Mouse (Mus musculus) CH12.LX (cell line): ENCODE measurements around the gene Kir3dl1. TPM values are rescaled to one million over a fixed set of nuclear protein-coding genes. Genes with fewer than 3 reads are reported as not detected.
"Not testable (repeated sequence)": the region's sequence is repeated elsewhere in the genome, so short reads cannot be mapped to it uniquely, and the experiment has no call there.

Experiments used
- DNase-seq: peaks from one replicate; pipeline ENCODE4 v3.0.0-alpha.2; 2013; ENCODE audit errors: extremely low read depth
- H3K27ac ChIP-seq: 2 replicates; pipeline ENCODE4 v1.5.1; 2012; ENCODE audit warnings: low read depth, mild to moderate bottlenecking, control low read depth, moderate library complexity; ENCODE audit not compliant: insufficient read depth
- H3K27me3 ChIP-seq: replicated peaks from 2 replicates; pipeline ENCODE3; 2012; ENCODE audit warnings: inconsistent platforms
- H3K36me3 ChIP-seq, 2 experiments: replicated peaks in 1 of 2; 2 replicates each; pipeline versions ENCODE3 to v1.6.1; 2012; ENCODE audit warnings: inconsistent platforms in 1 of 2, low read length in 1 of 2, mild to moderate bottlenecking in 1 of 2, mixed read lengths in 1 of 2, moderate library complexity in 1 of 2; ENCODE audit not compliant: control insufficient read depth in 1 of 2, insufficient read depth in 1 of 2
- H3K4me1 ChIP-seq, 2 experiments: 2 replicates each; pipeline ENCODE4 v1.6.1; 2012; ENCODE audit warnings: inconsistent platforms in 1 of 2, moderate library complexity in 1 of 2; ENCODE audit not compliant: insufficient read depth in 2 of 2, control insufficient read depth in 1 of 2
- H3K4me2 ChIP-seq: 2 replicates; pipeline ENCODE4 v1.6.1; 2012; ENCODE audit warnings: low read depth, mild to moderate bottlenecking, control low read depth; ENCODE audit not compliant: poor library complexity, insufficient read depth, severe bottlenecking
- H3K4me3 ChIP-seq, 3 experiments: fragments of 150-350 bp in 1 of 3; sonication (generic) in 1 of 3; replicated peaks in 1 of 3; 2 replicates each; pipeline versions ENCODE3 to v1.5.1; 2011 to 2012; ENCODE audit warnings: low read depth in 2 of 3, low read length in 2 of 3, mild to moderate bottlenecking in 2 of 3, moderate library complexity in 2 of 3, control low read depth in 1 of 3, improper control_type of control experiment in 1 of 3, inconsistent platforms in 1 of 3, mixed read lengths in 1 of 3; ENCODE audit not compliant: poor library complexity in 1 of 3
- H3K79me2 ChIP-seq: replicated peaks from 2 replicates; pipeline ENCODE4 v1.6.1; 2012; ENCODE audit warnings: mild to moderate bottlenecking, moderate library complexity; ENCODE audit not compliant: control insufficient read depth, poor library complexity, insufficient read depth, severe bottlenecking; ENCODE audit errors: extremely low read depth
- H3K9ac ChIP-seq: 2 replicates; pipeline ENCODE4 v1.6.1; 2012; ENCODE audit warnings: low read depth, mild to moderate bottlenecking, control low read depth, moderate library complexity; ENCODE audit not compliant: insufficient read depth
- H3K9me3 ChIP-seq: replicated peaks from 2 replicates; pipeline ENCODE3; 2012; ENCODE audit warnings: low read length, inconsistent platforms, mixed read lengths
- dilution Hi-C: fragments of 300-500 bp; cut with MboI; formaldehyde crosslinking; loops from 2 replicates; pipeline ENCODE4 v1.14.3; 2020; ENCODE audit warnings: low sequenced_read_pairs; ENCODE audit not compliant: extremely low pct_unique_long_range_greater_than_20kb, extremely low pct_ligation_motif_present
- in situ Hi-C: fragments of 300-500 bp; cut with MboI; formaldehyde crosslinking; loops from 3 replicates; pipeline ENCODE4 v1.14.3; 2019; ENCODE audit warnings: low sequenced_read_pairs, low pct_ligation_motif_present, low pct_unique_long_range_greater_than_20kb, mixed read lengths
- polyA plus RNA-seq: library from polyadenylated mRNA; unstranded; fragments of >175 nt; gene quantifications from 2 replicates; pipeline ENCODE4 v1.2.1, GENCODE M21; 2012; ENCODE audit warnings: low read depth; ENCODE audit not compliant: insufficient read length
- total RNA-seq, 2 experiments: library from RNA; depleted of rRNA; stranded (reverse); fragments of 300-350 nt in 1 of 2; fragments of >200 nt in 1 of 2; gene quantifications; 2 replicates each; pipeline ENCODE4 v1.2.3; 2012 to 2014

Kir3dl1 gene
- total RNA-seq (2012; rRNA removed) (not detected in 2 replicates), total RNA-seq (2014; rRNA removed) (not detected in 2 replicates), polyA plus RNA-seq (not detected in 2 replicates)

- DNase-seq, H3K9ac ChIP-seq, dilution Hi-C loops, in situ Hi-C loops, H3K79me2 ChIP-seq, H3K9me3 ChIP-seq, H3K4me2 ChIP-seq, H3K4me3 ChIP-seq, H3K4me1 ChIP-seq, H3K36me3 ChIP-seq, H3K27ac ChIP-seq, H3K27me3 ChIP-seq: not testable (repeated sequence)
These were observed at the start of gene Kir3dl1 for GRCm38 (mm10) chrX:136517699-136518098. Gene Kir3dl1, plus strand, starts transcription at chrX:136517999.

- in situ Hi-C loops, H3K9ac ChIP-seq, H3K27me3 ChIP-seq, H3K9me3 ChIP-seq, DNase-seq, dilution Hi-C loops, H3K4me3 ChIP-seq, H3K4me1 ChIP-seq, H3K4me2 ChIP-seq, H3K27ac ChIP-seq, H3K36me3 ChIP-seq, H3K79me2 ChIP-seq: not testable (repeated sequence)
These were observed 26.2 kb downstream of the Kir3dl1 start, which contains the start of gene Kir3dl2 for GRCm38 (mm10) chrX:136543956-136544355. Gene Kir3dl2, minus strand, starts transcription at chrX:136544056.

- H3K27me3 ChIP-seq, H3K9me3 ChIP-seq, H3K36me3 ChIP-seq, H3K27ac ChIP-seq, H3K9ac ChIP-seq, DNase-seq, H3K4me3 ChIP-seq, H3K79me2 ChIP-seq, H3K4me2 ChIP-seq, H3K4me1 ChIP-seq, in situ Hi-C loops, dilution Hi-C loops: not testable (repeated sequence)
These were observed 51.3 kb downstream of the Kir3dl1 start for GRCm38 (mm10) chrX:136569094-136569493.

Other genes starting within 250 kb of the Kir3dl1 start
- 118 and 124 TPM in 2 replicates for gene Bex3, start 247.7 kb upstream of the Kir3dl1 start, total RNA-seq (2012; rRNA removed)
- 87.0 and 87.4 TPM in 2 replicates for gene Bex3, start 247.7 kb upstream of the Kir3dl1 start, total RNA-seq (2014; rRNA removed)
- 228 and 235 TPM in 2 replicates for gene Bex3, start 247.7 kb upstream of the Kir3dl1 start, polyA plus RNA-seq
- not detected in 2 replicates for gene Kir3dl2, start 26.1 kb downstream of the Kir3dl1 start, total RNA-seq (2012; rRNA removed)
- not detected in 2 replicates for gene Kir3dl2, start 26.1 kb downstream of the Kir3dl1 start, total RNA-seq (2014; rRNA removed)
- gene Kir3dl2, start 26.1 kb downstream of the Kir3dl1 start, polyA plus RNA-seq, result not detected in 2 replicates
- not detected in 2 replicates for gene Tceal3, start 72.8 kb downstream of the Kir3dl1 start, total RNA-seq (2012; rRNA removed)
- gene Tceal3, start 72.8 kb downstream of the Kir3dl1 start, total RNA-seq (2014; rRNA removed), result not detected in 2 replicates
- gene Tceal3, start 72.8 kb downstream of the Kir3dl1 start, polyA plus RNA-seq, result not detected in 2 replicates
- gene Tceal1, start 190.0 kb downstream of the Kir3dl1 start, total RNA-seq (2012; rRNA removed), result 0.08 TPM in 2 replicates
- gene Tceal1, start 190.0 kb downstream of the Kir3dl1 start, total RNA-seq (2014; rRNA removed), result not detected in 2 replicates
- gene Tceal1, start 190.0 kb downstream of the Kir3dl1 start, polyA plus RNA-seq, result not detected in 2 replicates
- gene Morf4l2, start 225.7 kb downstream of the Kir3dl1 start, total RNA-seq (2012; rRNA removed), result 189 and 254 TPM in 2 replicates
- 585 and 613 TPM in 2 replicates for gene Morf4l2, start 225.7 kb downstream of the Kir3dl1 start, total RNA-seq (2014; rRNA removed)
- gene Morf4l2, start 225.7 kb downstream of the Kir3dl1 start, polyA plus RNA-seq, result 358 and 445 TPM in 2 replicates